Mouse (Mus musculus) hindlimb bud, embryonic 11.5 days (tissue): ENCODE measurements around the gene Taar9.
"Not testable (repeated sequence)": the region's sequence is repeated elsewhere in the genome, so short reads cannot be mapped to it uniquely, and the experiment has no call there.

ENCODE experiments used
- DNase-seq: peaks from one replicate; pipeline ENCODE4 v3.0.0-alpha.2; 2012; ENCODE audit warnings: low read depth, low spot score; ENCODE audit errors: extremely low spot score

The Taar9 gene

DNA sequence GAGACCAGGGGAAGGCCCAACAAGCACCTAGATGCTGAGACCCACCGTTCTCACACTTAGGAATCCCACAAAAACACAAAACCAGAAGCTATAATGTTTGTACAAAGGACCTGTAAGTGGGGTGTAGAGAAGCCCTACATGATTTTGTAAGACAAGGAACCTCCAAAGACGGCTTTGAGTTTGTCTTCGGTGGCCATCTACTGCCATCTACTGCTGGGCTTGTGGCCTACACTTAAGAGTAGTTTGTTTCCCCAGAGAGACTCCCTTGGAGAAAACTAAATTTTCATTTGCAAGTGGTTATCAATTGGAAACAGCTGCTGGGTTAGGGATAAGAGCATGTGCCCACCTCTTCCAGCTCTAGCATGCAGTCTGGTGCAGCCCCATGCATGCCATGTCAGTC is 29.2 kb downstream of the Taar9 start:
- DNase-seq, result peak; percentile 16

DNA sequence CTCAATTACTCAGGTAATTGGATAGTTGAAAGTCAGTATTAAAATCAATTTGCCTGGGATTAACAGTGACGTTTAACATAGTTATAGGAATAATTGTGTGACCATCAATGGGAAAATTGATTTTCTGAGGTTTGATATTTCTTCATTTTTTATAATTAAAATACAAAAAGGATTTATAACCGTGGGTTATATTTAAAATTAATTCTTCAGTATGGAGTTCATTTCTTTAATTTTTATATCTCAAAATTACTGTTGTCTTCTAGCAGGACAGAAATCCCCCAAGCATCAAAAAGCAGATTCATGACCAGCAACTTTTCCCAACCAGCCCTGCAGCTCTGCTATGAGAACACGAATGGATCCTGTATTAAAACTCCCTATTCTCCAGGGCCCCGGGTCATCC is 33.1 kb downstream of the Taar9 start, which contains the start of gene Taar8a:
Gene Taar8a, plus strand, starts transcription at position 301 of the 400 bp plus-strand sequence.
- DNase-seq, result not testable (repeated sequence)

DNA sequence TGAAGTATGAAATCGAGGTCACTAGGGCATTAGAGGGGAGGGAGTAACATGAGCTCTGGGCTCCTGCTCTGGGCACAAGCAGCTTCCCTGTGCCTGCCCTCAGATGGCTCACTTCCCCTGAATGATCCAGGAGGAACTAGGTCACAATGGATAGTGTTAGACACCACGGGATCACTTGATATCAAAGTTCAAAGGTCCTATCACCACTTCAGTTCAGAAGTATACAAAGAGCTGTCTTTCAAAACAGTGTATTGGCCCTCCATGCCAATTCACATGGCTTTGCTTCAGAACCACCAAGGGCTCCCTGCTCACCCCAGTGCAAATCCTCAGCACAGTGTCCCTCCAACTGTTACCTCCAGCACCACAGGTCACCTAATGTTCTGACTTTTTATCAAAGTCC is 34.6 kb downstream of the Taar9 start:
- not testable (repeated sequence) for DNase-seq

DNA sequence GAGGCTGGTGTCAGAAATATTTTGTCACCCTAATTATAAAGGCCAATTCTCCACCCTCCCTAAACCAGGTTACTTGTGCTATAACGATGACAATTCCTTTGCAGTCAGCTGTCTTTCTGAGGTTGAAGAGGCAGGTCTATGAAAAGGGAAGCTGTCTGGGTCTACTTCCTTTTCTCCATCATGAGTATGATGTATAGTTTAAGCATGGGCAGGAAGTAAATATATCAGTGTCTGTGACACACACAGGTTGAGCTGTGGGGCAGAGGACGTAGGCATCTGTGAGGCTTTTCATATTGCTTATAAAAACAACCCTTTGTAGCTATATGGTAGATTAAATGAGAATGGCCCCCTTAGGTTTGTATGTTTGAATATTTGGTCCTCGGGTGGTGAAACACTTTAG is 50.3 kb downstream of the Taar9 start:
- DNase-seq, result no peak
